Mouse (Mus musculus): Measurements from ENCODE around the gene Hnrnpl.

Hnrnpl gene

GRCm38 (mm10) chr7:28811640-28812275 lies 3.4 kb downstream of the Hnrnpl start:
- in situ Hi-C loops (cut with MboI, MseI): no loop called here

DNA sequence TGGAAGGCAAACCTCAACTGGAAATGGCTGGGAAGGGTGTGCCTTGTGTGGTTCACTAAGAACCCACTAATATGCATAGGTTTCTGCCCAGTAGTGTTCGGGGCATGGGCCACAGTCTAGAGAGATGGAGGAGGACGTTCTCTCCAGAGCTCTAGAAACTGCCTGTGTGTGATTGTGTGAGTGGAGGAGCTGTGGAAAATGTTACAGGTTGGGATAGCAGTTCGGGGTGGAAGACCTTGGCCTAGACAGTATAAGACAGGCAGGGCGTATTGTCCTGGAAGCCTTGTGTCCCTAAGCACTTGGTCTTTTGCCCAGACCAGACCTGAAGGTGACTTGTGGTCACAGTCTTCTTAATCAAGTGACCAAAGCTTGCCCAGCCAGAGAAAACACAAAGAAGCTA lies 4.1 kb downstream of the Hnrnpl start:
- in situ Hi-C loops (cut with MboI, MseI): no loop called here

DNA sequence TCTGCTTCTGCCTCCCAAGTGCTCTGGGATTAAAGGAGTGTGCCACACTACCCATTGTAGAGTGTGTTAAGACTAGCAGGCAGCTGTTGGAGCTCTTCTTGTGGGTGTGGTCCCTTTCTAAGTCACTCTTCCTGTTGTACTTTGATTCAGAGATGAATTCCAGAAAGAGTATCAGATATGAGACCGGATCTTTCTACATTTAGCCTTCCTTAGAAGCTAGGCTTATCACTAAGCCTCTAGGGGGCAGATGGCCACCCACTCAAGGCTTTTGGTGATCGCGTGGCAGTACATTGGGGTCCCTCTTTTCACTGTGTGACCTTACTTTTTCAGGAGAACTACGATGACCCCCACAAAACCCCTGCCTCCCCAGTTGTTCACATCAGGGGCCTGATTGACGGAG lies 4.6 kb downstream of the Hnrnpl start:
- in situ Hi-C loops (cut with MboI, MseI): no loop called here

DNA sequence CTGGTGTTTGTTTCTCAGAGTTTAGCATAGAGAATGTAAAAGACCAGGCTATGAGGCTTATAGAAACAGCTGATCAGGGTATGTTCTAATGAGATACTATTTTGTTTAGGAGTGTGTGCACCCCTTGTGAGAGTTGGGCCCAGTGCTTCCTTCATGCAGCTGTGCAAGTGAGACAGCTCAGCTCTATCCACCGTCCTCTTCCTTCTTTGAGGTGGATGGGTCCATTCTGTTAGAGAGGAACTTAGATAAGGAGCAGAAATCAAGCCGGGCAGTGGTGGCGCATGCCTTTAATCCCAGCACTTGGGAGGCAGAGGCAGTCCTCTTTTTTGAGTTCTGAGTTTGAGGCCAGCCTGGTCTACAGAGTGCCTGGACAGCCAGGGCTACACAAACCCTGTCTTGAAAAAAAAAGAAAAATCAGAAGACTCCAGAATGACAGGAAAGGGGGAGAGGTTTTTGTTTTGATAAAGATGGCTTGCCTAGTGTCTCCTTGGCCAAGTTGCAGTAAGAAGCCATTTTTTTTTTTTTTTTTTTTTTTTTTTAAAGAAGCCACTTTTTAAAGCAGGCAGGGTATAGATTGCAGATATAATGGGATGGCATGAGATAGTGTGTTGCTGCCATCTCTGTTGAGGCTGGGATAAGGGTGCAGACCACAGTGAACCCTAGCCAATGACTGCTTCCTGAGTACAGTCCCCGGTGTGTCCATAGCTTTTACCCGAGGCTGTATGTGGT lies 6.1 kb downstream of the Hnrnpl start:
- in situ Hi-C loops (cut with MboI, MseI): no loop called here

- in situ Hi-C loops (cut with MboI, MseI): no loop called here
Observed at GRCm38 (mm10) chr7:28815230-28815629, 6.9 kb downstream of the Hnrnpl start.

GRCm38 (mm10) chr7:28816201-28816600 lies 7.9 kb downstream of the Hnrnpl start:
- in situ Hi-C loops (cut with MboI, MseI): no loop called here

- in situ Hi-C loops (cut with MboI, MseI): no loop called here
Observed at GRCm38 (mm10) chr7:28816920-28817319, 8.6 kb downstream of the Hnrnpl start.

DNA sequence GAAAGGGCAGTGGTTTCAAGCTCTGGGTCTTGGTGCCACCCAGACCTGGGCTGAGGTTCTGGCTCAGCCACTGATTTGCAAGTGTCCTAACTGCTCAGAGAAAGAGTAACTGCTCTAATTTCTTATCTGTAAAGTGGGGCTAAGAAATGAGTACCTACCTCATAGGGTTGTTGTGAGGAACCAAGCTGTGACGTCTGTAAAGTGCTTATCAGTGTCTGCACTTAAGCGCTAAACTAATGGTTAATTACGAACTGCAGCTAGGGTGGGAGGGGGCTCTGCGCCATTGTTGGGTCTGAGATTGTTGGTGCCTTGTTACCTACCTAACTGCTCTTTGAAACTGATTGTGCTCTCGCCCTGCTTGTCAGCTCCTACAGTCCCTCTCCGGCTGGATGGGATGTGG lies 9.2 kb downstream of the Hnrnpl start:
- in situ Hi-C loops (cut with MboI, MseI): no loop called here

- in situ Hi-C loops (cut with MboI, MseI): no loop called here
Observed at GRCm38 (mm10) chr7:28817957-28818356, 9.6 kb downstream of the Hnrnpl start.

DNA sequence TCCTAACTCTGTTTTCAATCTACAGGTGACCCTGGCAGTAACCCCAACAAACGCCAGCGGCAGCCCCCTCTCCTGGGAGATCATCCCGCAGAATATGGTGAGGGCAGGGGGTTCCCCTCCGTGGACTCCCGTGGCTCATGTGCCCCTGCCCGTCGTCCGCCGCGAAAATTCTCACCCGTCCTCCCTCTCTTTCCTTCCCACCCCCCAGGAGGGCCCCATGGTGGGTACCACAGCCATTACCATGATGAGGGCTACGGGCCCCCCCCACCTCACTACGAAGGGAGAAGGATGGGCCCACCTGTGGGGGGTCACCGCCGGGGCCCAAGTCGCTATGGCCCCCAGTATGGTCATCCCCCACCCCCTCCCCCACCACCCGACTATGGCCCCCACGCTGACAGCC lies 10.1 kb downstream of the Hnrnpl start:
- in situ Hi-C loops (cut with MboI, MseI): no loop called here

DNA sequence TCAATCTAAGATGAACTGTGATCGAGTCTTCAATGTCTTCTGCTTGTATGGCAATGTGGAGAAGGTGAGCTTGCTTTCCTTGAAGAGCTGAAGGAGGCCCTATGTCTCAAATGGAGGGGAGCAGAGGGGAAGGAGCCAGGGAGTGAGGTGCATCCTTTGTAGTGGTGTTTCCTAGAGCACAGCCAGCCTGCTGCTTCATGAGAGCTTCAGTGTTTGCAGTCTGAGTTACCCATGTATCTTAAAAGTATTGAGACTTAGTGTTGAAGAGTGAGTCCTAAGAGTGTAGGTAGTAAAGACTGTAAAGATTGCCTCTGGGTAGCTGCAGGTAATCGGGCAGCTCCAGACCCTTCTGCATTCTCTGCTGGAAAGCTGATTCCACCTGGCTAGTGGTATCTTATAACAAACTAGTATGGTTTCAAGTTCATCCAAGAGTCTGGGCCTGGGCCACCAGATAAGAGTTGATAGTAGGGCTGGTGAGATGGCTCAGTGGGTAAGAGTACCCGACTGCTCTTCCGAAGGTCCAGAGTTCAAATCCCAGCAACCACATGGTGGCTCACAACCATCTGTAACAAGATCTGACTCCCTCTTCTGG lies 10.6 kb downstream of the Hnrnpl start:
- in situ Hi-C loops (cut with MboI, MseI): no loop called here

DNA sequence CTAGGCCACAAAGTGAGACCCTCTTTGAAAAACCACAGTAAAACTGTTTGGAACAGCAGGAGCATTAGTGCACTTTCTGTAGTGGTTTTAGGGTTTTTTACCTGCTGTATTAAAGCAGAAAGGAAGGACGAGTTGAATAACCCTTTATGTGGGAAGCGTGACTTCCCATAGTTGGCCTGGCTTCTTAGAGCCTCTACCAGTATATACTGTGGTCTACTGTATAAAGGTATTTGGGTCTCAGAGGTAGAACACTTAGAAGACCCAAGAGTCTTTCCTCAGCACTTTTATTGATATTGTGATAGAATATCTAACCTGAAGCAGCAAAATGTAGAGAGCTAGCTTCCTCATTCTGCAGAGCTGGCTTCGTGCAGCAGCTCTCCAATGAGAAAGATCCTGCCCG lies 11.2 kb downstream of the Hnrnpl start:
- in situ Hi-C loops (cut with MboI, MseI): no loop called here

- in situ Hi-C loops (cut with MboI, MseI): no loop called here
Observed at GRCm38 (mm10) chr7:28820358-28821260, 12.3 kb downstream of the Hnrnpl start.

DNA sequence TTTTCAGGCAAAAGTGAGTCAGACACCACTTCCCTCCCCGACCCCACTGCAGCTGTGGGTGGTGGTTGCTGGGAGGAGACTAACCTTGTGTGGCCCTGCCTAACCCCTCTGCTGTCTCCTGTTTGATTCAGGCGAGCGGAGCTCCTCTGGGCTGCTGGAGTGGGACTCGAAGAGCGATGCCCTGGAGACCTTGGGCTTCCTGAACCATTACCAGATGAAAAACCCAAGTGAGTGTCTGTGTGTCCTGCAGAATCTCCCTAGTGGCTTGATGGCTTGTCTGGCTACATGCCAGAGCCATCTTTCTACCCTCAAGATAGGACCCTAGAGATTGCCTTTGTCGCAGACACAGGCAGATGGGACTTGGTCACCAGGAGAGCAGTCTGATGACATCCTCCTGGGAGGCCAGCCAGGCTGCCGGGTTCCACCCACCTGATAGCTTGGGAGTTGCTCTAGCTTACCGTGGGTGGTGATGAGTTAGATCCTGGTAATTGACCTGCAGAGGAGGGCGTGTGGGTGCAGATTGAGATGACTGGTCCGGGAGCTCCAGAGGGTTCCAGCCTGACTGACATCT lies 13.0 kb downstream of the Hnrnpl start:
- in situ Hi-C loops (cut with MboI, MseI): no loop called here

DNA sequence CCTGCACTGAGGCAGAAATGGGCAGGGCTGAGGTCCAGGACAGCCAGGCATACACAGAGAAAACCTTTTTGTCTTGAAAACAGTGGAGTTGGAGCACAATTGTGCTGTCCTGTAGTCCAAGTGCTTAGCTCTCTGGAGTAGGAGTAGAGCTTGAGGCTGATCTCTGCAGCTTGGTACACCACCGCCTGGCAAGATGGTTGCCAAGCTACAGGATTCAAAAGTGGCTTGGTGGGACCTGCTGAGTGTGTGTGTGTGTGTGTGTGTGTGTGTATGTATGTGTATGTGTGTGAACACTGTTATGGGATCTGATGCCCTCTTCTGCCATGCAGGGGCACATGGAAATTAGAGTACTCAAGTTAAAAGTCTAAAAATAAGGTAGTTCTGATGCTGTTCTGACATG lies 14.2 kb downstream of the Hnrnpl start:
- in situ Hi-C loops (cut with MboI, MseI): no loop called here

- in situ Hi-C loops (cut with MboI, MseI): no loop called here
Observed at GRCm38 (mm10) chr7:28822993-28823903, 14.9 kb downstream of the Hnrnpl start.

DNA sequence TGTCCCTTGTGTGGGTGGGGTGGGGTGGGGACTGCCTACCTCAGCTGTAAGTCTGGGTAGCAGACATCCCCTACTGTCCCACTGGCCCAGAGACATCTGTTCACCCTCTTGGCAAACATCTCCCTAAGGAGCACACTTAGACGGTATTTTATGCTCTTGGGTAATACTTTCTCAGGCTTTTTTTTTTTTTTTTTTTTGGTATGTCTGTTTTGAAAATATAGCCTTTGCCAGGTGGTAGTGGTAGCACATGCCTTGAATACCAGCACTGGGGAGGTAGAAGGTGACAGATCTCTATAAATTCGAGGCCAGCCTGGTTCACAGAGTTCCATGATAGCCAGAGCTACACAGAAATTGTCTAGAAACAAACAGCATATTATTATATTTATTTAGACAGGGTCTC lies 15.6 kb downstream of the Hnrnpl start:
- in situ Hi-C loops (cut with MboI, MseI): no loop called here

DNA sequence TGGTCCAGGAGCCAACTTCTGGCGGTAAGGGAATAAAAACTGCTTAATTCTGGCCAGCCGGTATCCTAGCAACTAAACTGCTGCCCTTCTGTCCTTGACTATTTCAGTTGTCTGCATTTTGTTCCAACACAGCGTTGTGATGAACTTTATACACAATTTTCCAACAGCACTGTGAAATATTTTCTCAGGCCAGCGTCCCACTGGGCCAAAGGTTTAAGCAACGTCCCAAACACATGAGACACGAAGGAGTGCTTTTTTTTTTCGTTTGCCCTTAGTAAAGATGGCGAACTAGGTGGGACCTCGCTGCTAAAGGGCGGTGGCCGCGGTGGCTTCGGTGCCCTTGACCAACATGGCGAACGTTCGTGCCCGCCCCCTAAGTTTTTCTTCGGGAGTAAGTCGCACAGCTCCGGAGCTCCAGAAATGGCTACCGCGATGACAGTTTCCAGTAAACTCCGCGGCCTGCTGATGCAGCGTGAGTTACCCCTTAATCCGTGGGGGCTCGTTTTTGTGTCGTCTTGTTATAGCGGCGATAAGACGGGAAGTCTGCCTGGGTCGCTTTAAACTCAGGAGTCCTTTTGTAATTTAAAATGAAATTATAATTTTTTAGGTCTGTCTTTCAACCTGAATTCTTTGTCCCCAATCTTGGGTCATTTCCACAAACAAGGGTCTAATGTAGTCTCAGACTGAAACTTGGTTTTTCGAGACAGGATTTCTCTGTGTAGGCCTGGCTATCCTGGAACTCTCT lies 16.8 kb downstream of the Hnrnpl start, which contains the start of gene Ech1:
Gene Ech1, plus strand, starts transcription at position 277 of the 745 bp plus-strand sequence.
- in situ Hi-C loops (cut with MboI, MseI): no loop called here

- in situ Hi-C loops (cut with MboI, MseI): no loop called here
Observed at GRCm38 (mm10) chr7:28825686-28826401, 17.5 kb downstream of the Hnrnpl start.

Data from regulatory T cell (primary cell).